Mouse (Mus musculus) bone marrow macrophage, adult 2 months (primary cell): ENCODE data around the gene P2ry2. TPM values are rescaled to one million over a fixed set of nuclear protein-coding genes. Genes with fewer than 3 reads are reported as not detected.
A peak's percentile ranks its signal among the peaks of the same experiment; 100 is the strongest.

Experiments used
- H3K27ac ChIP-seq: 2 replicates; pipeline ENCODE4 v1.5.1; 2012; ENCODE audit warnings: low read depth, low read length; ENCODE audit not compliant: insufficient read depth
- H3K4me1 ChIP-seq: 2 replicates; pipeline ENCODE4 v1.6.1; 2012; ENCODE audit warnings: low read length; ENCODE audit not compliant: control insufficient read depth, insufficient read depth
- H3K4me3 ChIP-seq: 2 replicates; pipeline ENCODE4 v1.5.1; 2012; ENCODE audit warnings: mild to moderate bottlenecking, low read length, moderate library complexity; ENCODE audit not compliant: insufficient read depth
- CTCF ChIP-seq: IDR thresholded peaks from 2 replicates; pipeline ENCODE4 v1.5.1; 2012; ENCODE audit warnings: low read depth, mild to moderate bottlenecking, low read length, moderate library complexity
- POLR2A ChIP-seq: IDR thresholded peaks from 2 replicates; pipeline ENCODE4 v1.6.1; 2012; ENCODE audit warnings: mild to moderate bottlenecking, low read depth, low read length, borderline replicate concordance
- polyA plus RNA-seq: library from polyadenylated mRNA; stranded (reverse); fragments of >200 nt; gene quantifications from 2 replicates; pipeline ENCODE4 v1.2.4, GENCODE M21; 2012; ENCODE audit not compliant: missing spikeins, insufficient read depth, insufficient read length

Gene P2ry2
- polyA plus RNA-seq, 1 experiment = 5.2 TPM

DNA sequence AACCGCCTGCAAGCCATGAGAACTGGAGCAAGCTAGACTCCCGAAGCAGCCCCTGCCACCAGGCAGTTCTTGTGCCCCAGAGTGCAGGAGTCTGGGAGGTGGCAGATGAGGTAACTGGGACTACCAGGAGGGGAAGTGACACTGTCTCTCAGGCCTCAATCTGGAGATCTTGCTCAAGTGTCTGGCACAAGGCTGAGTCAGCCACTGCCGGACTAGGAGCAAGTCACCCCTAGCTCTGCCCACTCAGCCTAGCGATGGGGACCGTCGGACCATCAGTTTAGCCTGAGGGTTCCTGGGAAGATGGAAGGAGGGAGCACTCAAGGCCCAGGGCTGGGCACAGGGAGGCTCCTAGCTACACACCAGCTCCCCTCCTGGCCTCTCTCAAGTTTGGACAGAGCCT is 48.4 kb downstream of the P2ry2 start:
- Histone ChIP-seq H3K4me3 (peak overlapping the region; percentile 75), H3K27ac (peak overlapping the region; percentile 96), H3K4me1 (peaks cover 26% of the 10 kb centered on the region)
- TF ChIP-seq POLR2A = no peak; the same call in 1 of the 2 replicates
- no peak for TF ChIP-seq CTCF

DNA sequence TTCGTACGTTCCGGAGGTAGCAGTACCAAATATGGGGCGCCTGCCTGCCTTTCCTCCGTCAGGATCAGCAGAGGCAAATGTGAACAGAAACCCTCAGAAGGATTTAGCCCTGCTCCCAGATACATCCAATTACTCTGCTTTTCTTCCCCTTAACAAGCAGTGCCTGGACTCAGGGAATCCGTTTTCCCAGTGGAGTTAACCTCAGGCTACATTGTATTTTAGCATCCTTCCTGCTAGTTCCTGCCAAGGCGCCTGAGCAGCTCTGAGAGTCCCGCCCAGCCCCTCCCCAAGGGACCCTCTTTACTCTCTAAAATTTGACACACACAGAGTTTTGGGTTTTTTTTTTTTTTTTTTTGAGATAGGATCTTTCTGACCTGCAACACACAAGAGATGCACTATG is 49.3 kb downstream of the P2ry2 start:
- Histone ChIP-seq H3K4me3 (peak overlapping the region; percentile 75), H3K27ac (peak overlapping the region; percentile 96), H3K4me1 (peaks cover 27% of the 10 kb centered on the region)
- TF ChIP-seq POLR2A = no peak
- TF ChIP-seq CTCF = no peak

DNA sequence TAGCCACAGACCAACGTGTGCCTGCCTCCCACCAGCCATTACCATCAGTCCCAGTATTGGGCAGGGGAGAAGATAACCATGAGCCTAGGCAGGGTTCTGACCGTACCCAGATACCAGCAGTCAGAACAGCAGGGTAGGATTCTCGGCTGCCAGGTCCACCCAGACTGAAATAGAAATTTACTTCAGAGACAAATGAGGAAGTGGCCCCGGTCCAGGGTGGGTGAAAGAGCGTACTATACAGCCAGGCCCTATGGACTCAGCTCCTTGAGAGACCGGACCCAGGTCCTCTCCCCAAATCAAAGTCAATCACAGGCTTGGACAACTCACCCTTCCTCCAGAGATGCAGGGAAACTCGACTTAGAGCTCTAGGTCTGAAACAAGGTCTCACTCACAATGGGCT is 51.5 kb downstream of the P2ry2 start:
- TF ChIP-seq CTCF = 0 out of 2 replicates have a peak, but pooled peaks have one; percentile 5
- no peak for TF ChIP-seq POLR2A
- Histone ChIP-seq H3K4me1 (peaks cover 27% of the 10 kb centered on the region), H3K27ac (peak overlapping the region; percentile 97), H3K4me3 (peak overlapping the region; percentile 61)

DNA sequence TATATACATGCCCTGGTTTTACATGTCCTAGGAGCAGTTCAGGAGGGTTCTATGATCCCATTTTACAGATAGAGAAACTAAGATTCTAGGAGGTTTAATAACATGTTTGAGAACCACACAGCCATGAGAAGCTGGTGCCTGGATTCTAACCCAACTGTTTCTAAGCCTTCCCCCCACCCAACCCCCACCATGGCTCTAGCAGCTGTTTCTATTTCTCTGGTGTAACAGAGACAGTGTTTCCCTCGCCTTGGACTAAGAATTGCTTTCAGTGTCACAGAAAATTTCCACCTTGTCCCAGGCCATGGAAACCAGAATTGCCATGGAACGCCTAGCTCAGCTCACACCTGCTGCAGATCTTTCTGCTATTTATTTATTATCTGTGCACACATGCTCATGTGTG is 52.2 kb downstream of the P2ry2 start:
- H3K4me3 ChIP-seq = peak overlapping the region; percentile 61
- H3K27ac ChIP-seq = peak overlapping the region; percentile 97
- TF ChIP-seq CTCF (no peak), POLR2A (no peak)
- H3K4me1 ChIP-seq = peaks cover 32% of the 10 kb centered on the region

DNA sequence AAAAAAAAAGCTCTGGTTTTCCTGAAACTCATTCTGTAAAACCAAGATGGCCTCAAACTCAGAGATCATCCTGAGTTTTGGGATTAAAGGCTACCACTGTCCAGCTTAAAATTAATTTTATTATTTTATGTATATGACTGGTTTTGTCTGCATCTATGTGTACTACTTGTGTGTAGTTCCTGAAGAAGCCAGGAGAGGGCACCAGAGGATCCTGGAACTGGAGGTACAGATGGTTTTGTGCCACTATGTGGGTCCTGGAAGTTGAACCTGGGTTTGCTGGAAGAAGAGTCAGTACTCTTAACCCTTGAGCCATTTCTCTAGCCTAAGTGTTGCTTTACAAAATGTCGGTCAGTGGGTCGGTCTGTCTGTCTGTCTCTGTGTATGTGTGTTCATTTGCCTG is 54.2 kb downstream of the P2ry2 start:
- TF ChIP-seq CTCF = no peak
- no peak for TF ChIP-seq POLR2A
- peaks cover 33% of the 10 kb centered on the region for H3K4me1 ChIP-seq
- no peak overlapping the region for H3K4me3 ChIP-seq
- H3K27ac ChIP-seq = no peak overlapping the region

DNA sequence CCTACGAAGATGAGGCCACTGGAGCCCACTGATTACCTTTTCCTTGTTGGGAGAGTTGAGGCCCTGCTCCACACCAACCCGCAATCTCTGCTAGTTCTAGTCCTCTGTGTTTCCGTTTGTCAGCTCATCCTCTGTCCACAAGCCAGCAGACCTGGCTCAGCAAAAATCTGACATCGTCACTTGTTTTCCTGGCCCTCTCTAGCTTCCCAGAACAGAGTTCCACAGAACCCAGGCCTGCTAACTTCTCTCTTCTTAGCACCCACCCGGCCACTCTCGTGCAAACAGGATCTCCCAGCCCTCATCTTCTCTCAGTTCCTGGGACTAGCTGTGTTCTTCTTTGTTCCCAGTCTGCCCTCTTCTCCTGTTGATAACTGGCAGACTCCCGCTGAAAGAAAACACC is 60.0 kb downstream of the P2ry2 start:
- peak overlapping the region; percentile 2; the same call in 1 of the 2 replicates for H3K4me3 ChIP-seq
- TF ChIP-seq POLR2A (no peak), CTCF (no peak)
- peak overlapping the region; percentile 97 for H3K27ac ChIP-seq
- peaks cover 60% of the 10 kb centered on the region for H3K4me1 ChIP-seq

DNA sequence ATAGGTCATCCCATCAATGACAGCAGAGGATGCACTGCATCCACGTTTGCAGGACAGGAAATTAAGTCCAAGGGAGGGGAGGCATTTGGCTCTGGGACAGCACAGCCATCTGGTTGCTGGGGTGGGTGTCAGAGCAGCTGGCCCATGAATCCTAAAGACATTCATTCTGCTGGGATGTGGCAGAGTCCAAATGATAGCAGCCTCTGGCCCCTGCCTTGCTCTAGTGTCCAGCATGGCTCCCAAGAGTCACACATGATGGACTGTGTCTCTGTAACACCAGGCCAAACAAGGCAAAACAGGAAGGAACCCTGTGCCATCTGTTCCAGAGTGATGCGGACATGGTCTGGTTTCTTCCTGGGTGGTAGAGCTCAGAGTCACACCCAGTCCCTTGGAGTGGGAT is 60.8 kb downstream of the P2ry2 start:
- no peak overlapping the region for H3K4me3 ChIP-seq
- H3K4me1 ChIP-seq = peaks cover 68% of the 10 kb centered on the region
- H3K27ac ChIP-seq = peak overlapping the region; percentile 97
- no peak for TF ChIP-seq POLR2A
- TF ChIP-seq CTCF = no peak

DNA sequence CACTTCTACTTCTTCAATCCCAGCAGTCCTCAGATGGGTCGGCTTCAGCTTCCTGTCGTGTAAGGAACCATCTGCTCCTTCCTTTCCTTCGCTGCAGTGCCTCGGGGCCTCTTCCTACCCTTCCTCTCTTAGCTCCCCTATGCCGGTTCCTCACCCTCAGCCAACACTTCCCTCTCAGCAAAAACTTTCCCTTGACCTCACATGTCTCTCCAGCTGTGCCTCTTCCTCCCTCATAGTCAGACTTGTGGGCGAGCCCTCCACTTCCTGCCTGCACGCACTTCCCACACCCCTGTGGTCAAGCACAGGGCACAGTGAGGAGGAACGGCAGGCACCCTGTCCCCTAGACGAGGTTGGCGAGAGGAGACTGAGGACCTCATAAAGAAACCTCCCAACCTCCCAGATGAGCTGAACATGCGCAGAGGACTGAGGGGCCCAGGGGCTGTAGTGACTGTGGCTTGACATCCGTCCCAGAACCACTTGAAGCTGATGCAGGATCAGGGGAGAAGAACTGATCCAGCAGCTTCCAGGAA is 62.1 kb downstream of the P2ry2 start:
- Histone ChIP-seq H3K4me1 (peaks cover 75% of the 10 kb centered on the region), H3K4me3 (no peak overlapping the region), H3K27ac (peak overlapping the region; percentile 99)
- TF ChIP-seq POLR2A = no peak

DNA sequence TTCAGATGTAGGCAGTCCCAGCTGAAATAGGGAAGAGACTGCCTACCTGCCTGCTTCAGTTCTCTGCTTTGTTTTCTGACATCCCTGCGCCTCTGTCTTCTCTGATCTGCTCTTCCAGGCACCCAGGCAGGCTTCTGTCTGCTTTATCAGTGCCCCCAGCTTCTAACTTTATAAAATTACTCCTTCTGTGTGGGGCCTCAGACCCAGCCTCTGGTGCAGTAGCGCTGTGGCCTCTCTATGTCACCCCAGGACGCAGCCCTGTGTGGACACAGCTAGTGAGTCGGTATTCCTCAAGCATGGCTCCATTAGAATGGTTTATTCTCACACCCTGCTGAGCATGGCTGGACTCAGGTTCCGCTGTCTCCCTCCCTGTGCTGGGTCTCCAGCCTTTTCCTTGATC is 62.6 kb downstream of the P2ry2 start:
- peak overlapping the region; percentile 99 for H3K27ac ChIP-seq
- no peak overlapping the region for H3K4me3 ChIP-seq
- no peak for TF ChIP-seq CTCF
- no peak for TF ChIP-seq POLR2A
- peaks cover 73% of the 10 kb centered on the region for H3K4me1 ChIP-seq

Other genes starting within 250 kb of the P2ry2 start
- gene Relt, start 149.4 kb downstream of the P2ry2 start, polyA plus RNA-seq = 6.3 and 6.9 TPM in 2 replicates
- 0.36 and 0.52 TPM in 2 replicates for gene Arhgef17, start 80.8 kb downstream of the P2ry2 start, polyA plus RNA-seq
- gene P2ry6, start 38.2 kb downstream of the P2ry2 start, polyA plus RNA-seq = 387 and 402 TPM in 2 replicates
- 51.2 and 53.0 TPM in 2 replicates for gene Fchsd2, start 80.0 kb upstream of the P2ry2 start, polyA plus RNA-seq